Mouse (Mus musculus): ENCODE data around the gene Psma3.
"Not testable (repeated sequence)": the region's sequence is repeated elsewhere in the genome, so short reads cannot be mapped to it uniquely, and the experiment has no call there.

The Psma3 gene

DNA sequence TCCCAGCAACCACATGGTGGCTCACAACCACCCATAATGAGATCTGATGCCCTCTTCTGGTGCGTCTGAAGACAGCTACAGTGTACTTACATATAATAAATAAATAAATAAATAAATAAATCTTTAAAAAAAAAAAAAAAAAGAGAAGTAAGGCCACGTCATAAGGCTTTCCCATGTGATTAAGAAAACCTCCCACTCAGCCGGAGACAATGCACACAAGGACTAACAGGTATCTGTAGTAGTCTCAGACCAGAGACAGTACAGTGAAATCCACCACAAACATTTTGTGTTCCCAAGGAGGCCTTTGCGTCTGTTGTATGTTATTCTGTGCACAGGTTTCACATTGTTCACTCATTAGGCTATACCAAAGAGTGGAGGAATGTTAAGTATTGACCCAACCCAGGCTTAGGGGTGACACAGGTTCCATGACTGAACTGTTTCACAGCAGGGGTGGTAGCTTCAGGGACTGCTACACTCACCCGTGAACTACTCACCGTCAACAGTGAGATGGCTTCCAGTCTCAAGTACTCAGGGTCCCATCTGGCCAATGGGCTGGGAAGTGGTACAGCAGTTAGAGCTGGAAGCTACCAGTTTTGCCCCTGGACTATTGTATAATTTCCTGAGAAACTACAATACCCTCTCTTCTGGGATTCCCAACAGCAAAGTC lies 29.5 kb downstream of the Psma3 start:
- DNase-seq, result no peak

DNA sequence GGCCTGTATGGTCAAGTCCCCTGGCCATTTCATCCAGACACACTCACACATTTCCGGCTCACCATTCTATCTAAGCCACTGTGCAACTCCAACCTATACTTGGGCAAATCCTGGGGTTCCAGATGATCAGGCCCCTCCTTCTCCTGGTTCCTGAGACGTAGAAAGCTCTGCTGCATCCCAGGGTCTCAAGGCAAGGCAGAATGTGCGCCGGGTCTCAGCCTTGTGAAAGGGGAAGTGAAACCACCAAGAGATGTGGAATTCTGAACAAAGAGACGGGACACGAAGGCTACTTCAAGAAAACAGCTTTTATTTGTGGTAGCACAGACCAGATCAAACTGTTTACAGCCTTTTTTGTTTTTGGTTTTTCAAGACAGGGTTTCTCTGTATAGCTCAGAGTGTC lies 31.7 kb downstream of the Psma3 start:
- DNase-seq, result no peak

DNA sequence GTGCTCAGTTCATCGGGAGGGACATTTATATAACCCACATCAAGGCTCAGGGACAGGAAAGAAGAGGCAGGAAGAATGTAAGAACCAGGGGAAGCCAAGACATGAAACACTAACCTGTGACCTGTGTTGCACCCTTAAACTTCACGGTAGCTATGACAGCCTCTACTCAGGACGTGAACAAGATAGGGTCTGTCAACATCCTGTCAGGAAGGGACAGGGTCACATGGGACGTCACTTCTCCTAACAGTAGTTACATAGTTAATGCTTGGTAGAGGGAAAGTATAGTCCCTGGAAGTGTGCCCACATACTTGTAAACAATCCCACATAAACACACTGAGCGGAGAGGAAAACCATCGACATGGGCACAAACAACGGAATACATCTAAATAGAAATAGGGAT lies 32.5 kb downstream of the Psma3 start:
- no peak for DNase-seq

DNA sequence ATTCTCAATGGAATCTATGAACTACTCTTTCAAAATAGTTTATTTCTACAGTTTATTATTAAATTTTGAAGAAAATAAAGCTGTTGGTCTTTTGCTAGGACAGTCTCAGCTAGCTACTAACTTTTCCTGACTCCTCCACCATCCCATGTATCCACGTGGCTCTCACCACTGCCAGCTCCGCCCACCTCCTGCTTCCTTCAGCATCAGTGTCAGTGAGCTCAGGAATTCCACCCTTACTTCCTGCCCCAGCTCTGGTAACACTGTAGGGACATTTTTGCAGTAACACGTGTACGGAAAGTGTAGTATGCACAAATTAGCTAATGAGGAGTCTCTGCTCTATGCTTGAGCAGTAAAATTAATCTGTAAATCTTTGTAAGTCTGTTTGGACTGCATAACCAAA lies 35.3 kb downstream of the Psma3 start:
- DNase-seq, result no peak

DNA sequence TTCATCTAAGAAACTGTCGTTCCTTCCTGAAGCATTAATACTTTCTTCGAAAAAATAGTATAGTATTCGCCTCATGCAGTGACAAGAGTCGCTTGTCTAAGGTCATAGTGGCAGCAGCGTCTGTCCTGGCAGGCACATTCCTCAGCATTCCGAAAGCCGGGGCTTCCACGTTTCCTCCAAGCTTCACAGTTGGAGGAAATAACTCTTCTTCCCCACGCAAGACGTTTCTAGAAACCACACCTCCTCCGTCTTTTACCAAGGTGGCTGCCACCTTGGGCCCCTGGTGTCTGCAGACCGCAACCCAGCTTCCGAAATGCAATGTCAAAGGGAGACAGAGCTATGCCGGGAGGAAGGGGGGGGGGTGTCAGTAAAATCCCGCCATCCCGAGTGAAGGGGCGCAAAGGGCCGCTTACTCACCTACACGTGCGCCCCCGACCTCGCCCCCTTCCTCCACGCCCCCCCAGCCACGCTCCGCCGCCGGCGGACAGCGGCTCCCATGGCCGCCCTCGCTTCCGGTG lies 40.5 kb downstream of the Psma3 start:
- no peak for DNase-seq

DNA sequence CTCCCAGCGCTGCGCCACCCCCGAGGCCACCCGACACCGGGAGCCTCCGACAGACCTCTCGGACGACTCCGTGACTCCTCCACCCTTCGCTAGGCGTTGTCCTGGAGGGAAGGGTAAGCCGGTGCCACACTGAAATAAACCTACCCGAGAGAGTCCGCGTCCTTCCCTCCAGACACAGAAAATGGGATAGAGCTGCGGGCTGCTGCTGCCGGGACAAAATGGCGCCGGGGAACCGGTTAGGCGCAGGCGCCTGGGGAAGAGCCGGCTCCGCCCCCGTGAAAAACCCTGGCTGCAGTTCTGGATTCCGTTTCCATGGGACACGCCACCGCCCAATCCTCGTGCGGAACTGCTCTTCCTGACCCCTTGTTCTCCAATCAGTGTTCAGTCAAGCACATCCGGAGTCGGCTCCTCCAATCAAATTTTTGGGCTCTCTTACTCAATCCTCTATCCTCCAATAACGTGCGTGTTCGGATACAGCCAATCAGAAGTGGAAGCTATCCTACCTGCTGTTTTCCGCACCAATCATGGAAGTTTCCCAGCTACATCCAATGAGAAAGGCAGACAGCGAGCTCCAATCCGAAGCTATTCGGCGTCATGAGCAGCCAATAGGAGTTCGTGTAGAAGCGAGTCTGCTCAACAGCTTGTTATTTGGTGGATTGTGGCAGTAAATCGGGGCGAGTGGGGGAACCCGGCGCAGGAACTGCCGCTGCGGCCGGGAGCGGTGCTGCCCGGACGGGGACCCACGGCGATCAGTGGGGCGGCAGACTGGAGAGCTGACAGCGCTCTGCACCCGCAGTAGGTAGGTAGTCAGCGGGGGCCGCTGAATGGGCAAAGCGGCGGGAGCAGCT lies 41.2 kb downstream of the Psma3 start, which contains the start of gene Arid4a:
Arid4a (plus strand) TSS at position 628 of the 848 bp plus-strand sequence.
- peak; percentile 97 for DNase-seq

DNA sequence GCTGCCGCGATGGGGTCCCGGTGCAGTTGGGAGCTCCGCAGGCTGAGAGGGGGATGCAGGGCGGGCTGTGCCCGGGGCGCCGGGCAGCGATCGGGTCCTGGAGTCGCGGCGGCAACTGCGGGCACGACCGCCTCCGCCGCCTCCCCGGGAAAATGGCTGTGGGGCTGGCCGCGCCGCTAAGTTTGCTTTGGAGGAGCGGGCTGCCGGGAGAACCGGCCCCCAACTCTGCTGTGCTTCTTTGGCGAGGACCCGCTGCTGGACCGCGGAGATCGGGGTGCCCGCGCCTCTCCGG lies 41.7 kb downstream of the Psma3 start:
- DNase-seq, result no peak

DNA sequence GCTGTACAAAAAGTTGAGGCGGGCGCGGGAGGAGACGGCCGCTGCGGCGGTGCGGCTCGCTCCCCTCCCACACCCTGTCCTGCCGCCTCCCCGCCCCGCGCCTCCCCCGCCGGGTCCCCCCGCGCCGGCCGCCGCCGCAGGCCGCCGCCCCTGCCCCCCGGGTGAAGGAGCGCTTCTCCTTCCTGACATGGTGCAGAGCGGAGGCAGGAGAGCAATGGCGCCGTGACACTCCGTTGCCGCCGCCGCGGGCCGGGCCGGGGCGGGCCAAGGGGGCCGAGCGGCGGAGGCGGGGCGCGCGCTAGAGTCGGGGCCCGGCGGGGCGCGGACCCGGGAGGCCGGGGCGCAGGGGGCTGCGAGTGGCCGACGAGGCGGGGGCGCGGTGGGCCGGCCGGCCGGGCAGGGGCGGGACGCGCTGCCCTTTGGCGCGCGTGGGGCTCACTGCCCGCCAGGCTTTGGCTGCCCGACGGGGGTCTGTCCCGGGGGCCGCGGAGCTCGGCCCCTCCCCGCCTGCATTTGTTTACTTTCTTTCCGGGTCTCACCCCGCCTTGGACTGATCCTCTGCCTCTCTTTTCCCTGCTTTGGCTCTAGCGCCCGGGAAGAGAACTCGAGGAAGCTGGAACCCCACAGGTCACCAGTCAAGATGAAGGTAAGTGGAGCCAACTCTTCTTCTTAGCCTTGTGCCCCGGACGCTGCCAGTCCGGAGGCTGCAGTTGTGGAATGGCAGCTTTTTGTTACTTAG lies 42.3 kb downstream of the Psma3 start:
- peak; percentile 34 for DNase-seq

DNA sequence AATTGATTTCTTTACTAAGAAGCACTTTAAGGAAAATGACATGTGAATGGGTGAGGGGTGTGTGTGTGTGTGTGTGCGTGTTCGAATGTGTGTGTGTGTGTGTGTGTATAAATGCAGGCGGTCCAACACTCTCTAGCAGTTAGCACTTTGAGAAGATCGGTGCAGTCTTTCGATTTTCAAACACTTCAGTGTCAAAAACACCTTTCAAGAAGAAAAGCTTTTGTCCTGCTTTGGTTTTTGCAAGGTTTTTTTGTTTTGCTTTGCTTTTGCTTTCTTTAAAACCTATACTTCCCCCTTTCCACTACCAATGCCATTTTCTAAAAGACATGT lies 42.8 kb downstream of the Psma3 start:
- no peak for DNase-seq

DNA sequence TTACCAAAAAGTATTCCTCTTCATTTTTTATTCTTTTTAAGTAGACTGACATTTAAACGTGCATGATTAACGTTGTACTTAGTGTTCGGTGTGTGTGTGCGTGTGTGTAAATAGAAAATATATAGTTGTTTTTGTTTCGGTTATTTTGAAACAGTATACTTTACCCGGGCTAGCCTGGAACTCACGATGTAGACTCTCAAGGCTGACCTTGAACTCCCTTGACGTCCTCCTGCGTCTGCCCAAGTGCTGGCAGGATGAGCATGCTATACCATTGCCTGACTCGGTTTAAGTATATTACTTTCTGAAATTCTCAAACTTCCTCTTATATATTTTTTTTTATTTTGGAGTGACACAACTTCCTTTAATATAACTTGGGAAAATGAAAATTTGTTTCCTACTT lies 43.4 kb downstream of the Psma3 start:
- no peak for DNase-seq

DNA sequence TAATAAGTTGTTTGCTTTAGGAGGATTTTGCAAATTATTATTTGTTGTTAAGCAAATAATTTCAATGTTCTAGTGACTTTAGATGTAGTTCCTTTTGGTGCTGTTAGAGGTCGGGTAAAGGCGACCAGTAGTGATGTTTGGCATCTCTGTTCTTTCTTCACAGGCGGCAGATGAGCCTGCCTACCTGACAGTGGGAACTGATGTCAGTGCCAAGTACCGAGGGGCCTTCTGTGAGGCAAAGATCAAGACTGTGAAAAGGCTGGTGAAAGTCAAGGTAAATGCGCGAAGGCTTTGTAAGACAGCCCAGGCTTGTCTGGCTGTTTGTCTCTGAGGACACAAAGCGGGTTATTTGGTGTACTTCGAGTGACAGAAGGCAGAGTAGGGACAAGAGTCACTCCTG lies 44.8 kb downstream of the Psma3 start:
- no peak for DNase-seq

DNA sequence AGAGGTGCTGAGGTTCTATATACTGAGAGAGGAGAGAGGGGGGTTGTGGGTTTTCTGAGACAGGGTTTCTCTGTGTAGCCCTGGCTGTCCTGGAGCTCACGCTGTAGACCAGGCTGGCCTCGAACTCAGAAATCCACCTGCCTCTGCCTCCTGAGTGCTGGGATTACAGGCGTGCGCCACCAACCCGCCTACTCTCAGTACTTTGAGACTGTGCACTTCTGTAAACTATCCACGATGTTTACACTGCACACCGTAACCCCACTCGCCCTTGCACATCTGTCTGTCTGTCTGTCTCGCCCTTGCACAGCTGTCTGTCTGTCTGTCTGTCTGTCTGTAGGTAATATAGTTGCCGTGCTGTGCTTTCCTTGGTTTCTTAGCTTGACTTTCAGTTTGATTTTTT lies 50.0 kb downstream of the Psma3 start:
- no peak for DNase-seq

DNA sequence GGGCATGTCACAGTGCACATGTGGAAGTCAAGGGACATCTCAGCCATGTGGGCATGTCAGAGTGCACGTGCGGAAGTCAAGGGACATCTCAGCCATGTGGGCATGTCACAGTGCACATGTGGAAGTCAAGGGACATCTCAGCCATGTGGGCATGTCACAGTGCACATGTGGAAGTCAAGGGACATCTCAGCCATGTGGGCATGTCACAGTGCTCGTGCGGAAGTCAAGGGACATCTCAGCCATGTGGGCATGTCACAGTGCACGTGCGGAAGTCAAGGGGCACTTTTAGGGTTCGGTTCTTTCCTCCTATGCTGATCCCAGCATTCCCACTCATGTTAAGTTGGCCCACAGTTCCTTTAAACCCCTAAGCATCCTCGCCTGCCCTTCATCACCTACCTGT lies 53.8 kb downstream of the Psma3 start:
- DNase-seq, result not testable (repeated sequence)

DNA sequence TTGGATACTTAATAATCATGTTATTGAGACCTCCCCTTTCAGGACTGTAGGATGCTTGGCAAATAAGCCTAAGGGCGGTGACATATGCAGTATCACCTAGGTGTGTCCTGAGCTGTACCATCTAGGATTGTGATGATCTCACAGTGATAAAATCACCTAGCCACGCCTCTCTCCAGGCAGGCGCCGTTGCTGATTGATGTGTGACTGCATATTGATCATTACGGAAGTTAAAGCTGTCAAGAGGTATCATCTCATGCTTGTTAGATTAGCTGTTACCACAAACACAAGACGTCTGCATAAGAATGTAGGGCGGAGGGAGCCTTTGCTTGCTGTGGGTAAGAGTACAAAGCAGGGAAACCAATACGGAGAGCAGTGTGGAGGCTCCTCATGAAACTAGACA lies 55.8 kb downstream of the Psma3 start:
- no peak for DNase-seq

DNA sequence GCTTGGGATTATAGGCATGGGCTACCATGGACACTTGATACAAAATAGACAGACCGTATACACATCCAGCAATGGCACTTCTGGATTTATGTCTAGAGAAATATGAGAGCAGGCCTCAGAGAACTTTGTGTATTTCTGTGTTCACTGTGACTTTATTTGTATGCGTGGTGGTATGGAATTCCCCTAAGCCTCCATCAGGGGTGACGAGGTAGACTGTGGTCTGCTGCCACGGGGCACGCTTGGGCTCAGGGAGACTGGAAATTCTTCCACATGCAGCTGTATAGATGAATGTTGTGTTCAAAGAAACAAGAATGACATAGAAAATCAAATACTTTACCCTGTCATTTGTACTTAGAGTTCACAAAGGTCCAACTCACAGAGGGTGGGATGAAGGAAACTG lies 56.3 kb downstream of the Psma3 start:
- no peak for DNase-seq

DNA sequence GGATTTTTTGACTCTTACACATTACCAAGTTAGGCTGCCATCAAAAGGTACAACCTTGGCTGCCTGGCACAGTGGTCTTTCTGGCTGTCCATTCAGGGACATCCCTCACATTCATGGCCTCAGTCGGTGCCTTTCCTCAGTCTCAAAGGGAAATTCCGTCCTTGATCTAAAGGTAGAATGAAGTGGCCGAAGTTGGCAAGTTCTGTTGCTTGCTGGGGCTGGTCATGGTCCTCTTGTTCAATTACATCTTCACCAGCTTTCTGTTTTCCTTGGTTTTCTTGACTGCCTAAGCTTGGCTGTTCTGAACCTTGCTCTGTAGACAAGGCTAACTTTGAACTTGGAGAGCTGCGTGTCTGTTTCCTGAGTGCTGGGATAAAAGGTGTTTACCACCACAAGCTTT lies 61.4 kb downstream of the Psma3 start:
- DNase-seq, result no peak

DNA sequence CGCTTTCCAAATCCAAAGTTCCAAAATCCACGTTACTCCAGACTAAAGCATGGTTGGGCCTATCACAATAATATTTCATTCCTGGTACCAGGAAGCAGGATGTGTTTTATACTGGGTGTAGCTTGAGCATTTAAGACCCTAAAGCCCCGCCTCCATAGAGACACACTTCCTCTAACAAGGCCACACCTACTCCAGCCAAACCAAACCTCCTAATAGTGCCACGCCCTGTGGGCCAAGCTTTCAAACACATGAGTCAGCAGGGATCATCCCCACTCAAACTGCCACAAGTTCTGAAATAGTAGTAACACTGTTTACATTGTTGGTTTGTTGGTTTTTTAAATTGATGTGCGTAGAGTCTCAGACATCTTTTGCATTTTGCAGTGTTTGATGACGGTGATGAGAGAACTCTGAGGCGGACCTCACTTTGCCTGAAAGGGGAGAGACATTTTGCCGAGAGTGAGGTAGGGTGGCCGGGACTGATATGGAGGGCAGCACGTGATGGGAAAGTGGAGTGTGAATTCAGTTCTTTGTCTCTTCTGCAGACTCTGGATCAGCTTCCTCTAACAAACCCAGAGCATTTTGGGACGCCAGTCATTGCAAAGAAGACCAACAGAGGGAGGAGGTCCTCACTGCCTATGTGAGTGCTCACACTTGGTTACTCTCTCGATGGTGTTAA lies 62.4 kb downstream of the Psma3 start:
- DNase-seq, result no peak

DNA sequence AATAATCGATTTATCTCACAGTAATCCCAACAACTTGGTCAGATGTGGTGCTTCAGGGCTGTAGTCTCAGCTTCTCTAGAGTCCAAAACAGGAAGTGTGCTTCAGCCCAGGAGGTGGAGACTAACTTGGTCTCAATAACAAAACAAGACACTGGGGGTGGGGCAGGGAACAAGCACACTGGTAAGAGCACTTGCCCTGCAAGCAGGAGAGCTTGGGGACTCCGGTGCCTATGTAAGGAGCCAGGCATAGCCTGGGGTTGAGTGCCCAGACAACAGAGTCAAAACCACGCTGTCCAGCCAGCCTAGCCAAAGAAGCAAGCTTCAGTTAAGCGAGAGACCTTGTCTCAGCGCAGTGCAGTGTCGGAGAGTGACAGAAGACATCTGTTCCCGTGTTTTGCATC lies 66.0 kb downstream of the Psma3 start:
- DNase-seq, result no peak

DNA sequence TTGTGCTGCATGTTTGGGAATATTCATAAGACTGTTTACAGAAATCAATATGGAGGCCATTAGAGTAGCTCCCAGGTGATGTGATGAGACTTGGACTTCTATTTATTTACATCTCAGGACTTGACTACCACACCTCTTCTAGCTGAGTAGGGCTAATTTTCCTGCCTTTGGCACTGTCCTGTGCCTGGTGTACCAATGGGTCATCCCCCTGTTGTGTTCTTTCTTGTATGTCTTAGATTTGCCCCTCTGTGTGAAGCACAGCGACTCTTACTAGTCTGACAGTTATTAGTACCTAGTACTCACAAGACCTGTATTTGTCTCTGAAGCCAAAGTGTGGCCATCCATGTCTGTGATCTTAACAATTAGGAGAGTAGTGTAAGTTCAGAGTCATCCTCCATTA lies 68.0 kb downstream of the Psma3 start:
- DNase-seq, result no peak

DNA sequence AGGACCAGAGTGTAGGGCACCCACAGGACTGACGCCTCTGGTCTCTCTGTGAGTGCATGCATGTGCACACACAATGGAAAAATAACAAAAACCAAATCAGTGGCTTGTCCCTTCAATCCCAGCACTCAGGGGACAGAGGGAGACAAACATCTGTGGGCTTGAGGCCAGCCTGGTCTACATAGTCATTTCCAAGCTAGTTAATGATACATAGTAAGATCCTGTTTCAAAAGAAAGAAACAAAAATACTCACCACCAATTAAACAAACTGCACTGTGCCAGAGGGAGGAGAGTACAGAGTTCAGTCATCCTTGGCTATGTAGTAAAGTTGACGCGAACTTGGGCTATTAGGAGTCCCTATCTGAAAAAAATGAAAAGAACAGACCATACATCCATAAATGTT lies 69.2 kb downstream of the Psma3 start:
- no peak for DNase-seq

DNA sequence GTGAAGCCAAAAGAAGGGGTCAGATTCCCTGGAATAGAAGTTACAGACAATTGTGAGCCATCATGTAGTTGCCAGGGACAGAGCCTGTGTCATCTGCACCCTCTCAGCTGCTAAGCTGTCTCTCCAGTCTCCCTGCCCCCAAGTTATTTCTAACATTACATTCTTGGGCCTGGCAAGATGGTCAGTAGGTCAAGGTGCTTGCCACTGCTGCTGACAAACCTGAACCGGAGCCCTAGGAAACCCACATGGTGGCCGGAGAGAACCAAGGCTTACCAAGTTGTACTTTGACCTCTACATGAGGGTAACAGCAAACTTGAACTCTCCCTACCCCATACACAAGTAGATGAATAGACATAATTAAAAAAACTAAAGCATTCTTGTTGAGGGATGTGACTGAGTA lies 70.1 kb downstream of the Psma3 start:
- no peak for DNase-seq

Data from right cerebral cortex, postnatal 25 days (tissue).